Mouse (Mus musculus): Measurements from ENCODE around the gene Apobr.

Apobr gene

DNA sequence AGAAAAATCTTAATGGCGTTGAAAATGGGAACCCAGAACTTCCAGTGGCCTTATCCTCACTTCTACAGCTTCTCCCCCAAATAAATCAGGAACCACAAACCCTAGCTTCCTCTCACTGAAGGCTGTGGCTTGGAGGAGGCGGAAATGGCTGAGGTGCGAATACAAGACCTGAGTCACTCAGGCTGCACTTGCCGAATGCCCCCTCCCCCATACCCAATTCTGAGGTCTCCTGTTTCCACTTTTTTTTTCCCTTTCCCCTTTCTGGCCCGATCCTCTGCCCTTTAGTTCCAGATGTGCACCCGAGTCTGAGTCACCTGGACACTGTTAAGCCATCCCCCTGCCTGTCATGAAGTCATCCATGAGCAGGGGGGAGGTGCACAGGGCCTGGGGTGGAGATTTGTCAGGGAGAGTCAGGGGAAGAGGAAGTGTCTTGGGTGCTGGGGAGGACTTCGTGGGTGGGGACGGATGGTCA, at the start of gene Apobr:
TSS of gene Apobr (plus strand) at position 437 of the 472 bp plus-strand sequence.
- DNase-seq (ENCODE audit: low spot score in 2 of 2): no peak

DNA sequence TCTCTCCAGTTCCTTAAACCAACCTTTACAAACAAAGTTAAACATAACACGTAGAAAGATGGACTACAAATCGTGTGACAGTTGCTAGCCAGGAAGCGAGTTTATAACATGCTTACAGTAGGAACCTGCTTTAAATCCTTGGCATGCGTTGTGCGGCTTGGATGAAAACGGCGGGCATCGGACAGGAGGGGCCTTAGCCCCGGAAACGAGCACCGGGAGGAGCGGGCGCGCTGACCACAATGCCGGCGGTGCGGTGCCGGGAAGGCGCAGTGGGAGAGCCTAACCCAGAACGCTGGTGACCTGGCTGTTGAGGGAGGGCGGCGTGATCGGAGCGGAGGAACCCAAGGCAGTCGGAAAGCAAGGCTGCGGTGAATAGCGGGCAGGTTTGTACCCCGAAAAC, 49.0 kb upstream of the Apobr start:
- DNase-seq (ENCODE audit: low spot score in 2 of 2): no peak

DNA sequence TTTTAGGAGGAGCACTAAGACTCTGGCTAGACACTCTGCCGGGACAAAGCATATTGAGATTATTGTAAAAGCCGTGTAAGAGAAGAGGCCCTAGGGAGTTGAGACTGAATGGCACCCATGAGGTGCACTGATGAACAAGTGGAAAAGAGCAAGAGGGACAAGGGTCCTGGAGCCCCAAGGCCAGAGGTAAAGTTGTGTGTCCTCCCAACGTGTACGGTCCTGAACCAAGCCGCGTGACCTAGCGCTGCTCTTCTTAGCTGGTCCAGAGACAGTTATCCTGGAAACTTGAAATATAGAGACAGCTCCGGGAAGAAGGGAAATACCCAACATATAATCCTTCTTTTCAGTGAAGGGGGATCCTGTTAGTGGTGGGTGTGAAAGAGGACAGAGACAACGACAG, 48.3 kb upstream of the Apobr start:
- no peak for DNase-seq (ENCODE audit: low spot score in 2 of 2)

DNA sequence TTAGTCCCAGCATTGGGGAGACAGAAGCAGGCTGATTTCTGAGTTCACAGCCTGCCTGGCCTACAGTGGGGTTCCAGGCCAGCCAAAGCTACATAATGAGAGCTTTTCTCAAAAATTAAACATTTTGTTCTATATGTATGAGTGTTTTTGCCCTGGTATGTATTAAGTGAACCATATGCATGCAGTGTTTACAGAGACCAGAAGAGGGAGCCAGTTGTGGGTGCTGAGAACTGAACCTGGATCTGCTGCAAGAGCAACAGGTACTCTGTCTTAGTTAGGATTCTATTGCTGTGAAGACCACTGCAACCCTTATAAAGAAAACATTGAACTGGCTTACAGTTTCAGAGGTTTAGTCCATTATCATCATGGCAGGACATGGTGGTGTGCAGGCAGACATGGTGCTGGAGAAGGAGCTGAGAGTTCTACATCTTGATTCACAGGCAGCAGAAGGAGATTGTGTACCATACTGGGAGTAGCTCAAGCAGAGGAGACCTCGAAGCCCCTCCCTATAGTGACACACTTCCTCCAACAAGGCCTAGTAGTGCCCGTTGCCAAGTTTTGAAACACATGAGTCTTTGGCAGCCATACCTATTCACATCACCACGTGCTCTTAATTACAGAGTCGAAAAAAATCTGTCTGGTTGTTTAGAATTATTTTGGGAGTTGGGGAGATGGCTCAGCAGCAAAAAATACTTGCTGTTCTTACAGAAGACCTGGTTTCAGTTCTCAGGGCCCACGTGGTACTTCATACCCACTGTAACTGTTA, 46.7 kb upstream of the Apobr start:
- DNase-seq (ENCODE audit: low spot score in 2 of 2): no peak

DNA sequence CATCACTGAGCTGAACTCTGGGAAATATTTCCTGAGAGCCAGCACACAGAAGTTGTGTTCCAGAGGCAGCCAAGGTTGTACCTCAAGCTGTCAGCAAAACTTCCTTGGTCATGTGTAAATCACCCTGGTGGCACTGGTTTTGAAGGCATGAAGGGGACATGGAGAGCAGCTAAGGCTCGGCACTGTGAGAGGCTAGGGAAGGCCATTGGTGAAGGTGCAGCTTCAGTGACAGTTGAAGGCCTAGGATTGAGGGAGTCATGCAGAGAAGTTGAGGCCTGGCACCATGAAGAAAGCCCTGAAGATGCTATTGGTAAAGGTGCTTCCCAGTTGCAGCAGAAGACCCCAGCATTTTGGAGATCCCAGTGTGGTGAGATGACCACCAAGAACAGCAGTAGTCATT, 43.1 kb upstream of the Apobr start:
- DNase-seq (ENCODE audit: low spot score in 2 of 2): no peak

DNA sequence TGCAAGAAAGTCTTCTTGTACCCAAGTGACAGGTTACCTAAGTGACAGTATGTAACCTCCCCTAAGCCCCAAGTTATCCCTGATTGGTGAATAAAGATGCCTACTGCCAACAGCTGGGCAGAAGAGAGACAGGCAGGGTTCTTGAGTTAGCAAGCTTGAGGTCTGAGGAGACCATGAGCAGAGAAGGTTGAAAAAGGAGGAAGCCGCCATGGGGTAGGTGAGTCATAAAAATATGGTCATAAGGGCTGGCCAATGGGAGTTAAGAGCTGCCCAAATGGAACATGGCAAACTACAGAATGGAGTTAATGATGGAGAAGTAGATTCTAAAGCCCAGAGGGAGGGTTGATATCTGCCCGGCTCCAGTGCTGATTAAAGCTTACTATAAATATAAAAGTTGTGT, 39.1 kb upstream of the Apobr start:
- DNase-seq (ENCODE audit: low spot score in 2 of 2): no peak

DNA sequence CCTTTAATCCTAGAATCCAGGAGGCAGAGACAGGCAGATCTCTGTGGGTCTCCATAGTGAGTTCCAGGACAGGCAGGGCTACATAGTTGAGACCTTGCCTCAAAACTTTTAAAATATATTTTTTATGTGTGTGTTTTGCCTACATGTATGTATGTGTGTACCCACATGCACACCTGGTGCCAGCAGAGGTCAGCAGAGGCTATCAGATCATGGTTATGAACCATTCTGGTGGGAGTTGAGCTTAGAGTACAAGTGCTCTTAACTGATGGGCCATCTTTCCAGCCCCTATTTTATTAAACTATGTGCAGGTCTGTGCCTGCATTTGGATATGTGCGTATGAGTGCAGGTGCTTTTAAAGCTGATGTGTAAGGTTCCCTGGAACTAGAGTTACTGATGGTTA, 29.9 kb upstream of the Apobr start:
- DNase-seq (ENCODE audit: low spot score in 2 of 2): no peak

DNA sequence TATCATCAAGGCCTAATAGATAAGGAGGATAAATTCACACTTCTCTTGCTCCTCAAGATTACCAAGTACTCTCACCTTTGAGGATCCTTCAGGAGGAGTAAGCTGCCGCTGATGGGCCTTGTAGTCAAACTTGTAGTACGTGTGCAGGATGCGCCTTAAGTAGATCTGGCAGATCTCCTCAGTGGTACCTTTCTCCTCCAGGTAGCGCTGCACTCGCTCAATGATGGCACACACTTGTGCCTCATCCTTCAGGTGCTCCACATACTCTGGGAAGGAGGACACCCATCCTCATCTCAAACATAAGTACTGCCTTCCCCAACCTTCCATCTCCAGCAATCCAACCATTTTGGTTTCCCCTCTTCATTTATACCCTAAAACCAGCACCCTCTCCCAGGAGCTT, 28.1 kb upstream of the Apobr start:
- no peak for DNase-seq (ENCODE audit: low spot score in 2 of 2)

DNA sequence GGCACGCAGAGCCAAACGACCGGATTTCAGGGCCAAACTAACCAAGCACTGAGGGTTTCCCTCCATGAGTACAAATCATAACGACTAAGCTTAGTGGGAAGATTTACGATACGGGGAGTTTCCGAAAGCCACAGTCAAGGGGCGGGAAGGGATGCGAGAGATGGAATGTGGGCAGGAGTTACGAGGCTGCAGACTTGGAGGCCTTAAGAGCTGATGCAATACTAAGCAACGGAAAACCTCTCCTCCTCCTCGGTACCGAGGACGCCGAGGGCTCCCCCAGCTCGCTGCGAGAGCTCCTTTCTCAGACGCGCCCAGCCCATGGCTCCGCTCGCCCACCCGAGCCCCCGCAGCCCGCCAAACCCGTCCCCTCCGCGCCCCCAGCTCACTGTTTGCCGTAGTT, 19.0 kb upstream of the Apobr start:
- DNase-seq (ENCODE audit: low spot score in 2 of 2): no peak

DNA sequence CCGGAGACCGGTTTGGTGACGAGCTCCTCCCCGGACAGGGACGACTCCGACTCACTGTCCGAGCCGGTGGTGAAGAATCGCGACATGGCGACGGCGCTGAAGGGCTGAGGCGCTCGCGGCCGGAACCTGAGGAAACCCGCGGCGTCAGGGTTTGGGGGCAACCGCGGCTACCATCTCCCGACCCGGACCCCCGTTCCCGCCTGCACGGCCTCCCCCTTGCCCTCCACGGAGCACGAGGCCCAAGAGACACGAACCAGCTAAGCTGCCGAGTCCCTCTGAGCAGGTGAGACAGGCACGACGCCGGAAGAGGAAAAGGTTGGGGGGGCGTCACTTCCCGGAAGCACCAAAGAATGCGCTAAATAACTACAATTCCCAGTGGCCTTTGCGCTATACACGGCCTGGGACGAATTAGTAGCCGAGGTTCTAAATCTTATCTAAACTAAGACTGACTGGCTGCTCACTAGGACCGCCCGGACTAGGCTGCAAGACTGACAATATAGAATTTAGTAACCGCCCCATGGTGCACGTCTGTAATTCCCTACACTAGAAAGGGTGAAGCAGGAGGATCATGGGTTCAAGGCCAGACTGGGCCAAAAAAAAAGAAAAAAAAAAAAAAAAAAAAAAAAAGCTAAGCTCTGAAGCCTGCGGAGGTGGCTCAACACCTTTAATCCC, 18.5 kb upstream of the Apobr start, which contains the start of gene Eif3c:
TSS of gene Eif3c (minus strand) at position 318 of the 672 bp plus-strand sequence.
- DNase-seq (ENCODE audit: low spot score in 2 of 2): peak; percentile 67 to 78

DNA sequence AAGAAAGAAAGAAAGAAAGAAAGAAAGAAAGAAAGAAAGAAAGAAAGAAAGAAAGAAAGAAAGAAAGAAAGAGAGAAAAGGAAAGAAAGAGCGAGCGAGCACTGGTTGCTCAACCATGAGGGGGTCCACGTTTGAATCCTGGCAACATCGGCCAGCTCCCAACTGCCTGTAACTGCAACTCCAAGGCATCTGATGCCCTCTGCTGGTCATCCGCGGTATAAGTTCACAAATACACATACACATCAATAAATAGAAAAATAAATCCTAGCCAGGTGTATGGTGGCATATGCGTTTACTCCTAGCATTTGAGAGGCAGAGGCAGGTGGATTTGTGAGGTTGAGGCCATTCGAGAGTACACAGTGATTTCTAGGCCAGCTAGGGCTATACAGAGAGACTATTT, 7.8 kb upstream of the Apobr start:
- no peak for DNase-seq (ENCODE audit: low spot score in 2 of 2)

DNA sequence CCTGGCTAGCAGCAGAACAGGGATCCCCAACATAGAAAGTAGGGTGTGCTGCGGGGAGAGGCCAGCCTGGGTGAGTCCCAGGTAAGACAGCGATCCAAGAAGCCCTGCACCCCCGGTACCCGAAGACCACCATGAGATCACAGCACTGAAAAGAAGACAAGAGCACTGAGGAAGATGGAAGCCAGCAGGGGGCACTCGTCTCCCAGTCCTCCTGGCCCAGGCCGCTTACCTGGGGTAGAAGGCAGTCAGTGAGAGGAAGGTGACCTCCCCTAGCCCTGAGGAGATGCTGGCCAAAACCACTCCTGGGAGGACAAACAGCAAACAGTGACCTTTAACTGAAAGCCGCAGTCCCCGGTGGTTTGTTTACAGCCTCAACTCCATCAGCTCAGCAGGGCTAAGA, 5.6 kb upstream of the Apobr start:
- DNase-seq (ENCODE audit: low spot score in 2 of 2): no peak

DNA sequence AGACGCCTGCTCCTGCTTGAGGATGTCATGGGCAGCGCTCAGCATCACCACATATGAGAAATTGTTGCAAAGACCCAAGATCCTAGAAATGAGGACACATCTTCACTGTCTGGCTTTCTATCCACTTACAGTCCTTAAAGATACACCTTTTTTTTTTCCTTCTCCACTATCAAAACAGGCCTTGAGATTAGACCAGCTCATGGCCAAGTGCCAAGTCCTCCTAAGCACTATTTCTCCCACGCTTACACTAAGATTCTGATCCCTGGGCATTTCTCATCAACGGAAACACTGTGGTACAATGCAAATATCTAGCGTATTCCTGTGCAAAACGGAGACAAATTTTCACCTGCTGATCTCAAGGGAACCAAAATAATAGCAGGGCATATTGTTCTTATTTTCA, 3.1 kb upstream of the Apobr start:
- no peak for DNase-seq (ENCODE audit: low spot score in 2 of 2)

DNA sequence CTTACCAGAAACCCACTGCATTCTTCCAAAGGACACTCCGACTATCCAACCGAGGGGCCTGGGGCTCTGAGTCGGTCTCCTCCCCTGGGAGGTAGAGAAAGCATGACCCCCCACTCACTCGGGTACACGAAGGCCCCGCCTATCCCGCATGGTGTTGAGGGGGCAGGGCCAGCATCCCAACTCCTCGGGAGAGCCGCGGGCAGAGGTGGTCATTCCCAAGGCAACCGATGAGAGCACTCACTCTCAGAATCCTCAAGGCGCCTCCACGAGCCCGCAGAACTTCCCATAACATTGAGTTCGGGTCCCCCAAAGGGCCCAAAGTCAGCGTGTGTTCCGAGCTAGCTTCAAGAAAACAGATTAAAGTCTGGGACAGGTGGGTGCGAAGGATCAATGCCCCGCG, 2.0 kb upstream of the Apobr start:
- no peak for DNase-seq (ENCODE audit: low spot score in 2 of 2)

DNA sequence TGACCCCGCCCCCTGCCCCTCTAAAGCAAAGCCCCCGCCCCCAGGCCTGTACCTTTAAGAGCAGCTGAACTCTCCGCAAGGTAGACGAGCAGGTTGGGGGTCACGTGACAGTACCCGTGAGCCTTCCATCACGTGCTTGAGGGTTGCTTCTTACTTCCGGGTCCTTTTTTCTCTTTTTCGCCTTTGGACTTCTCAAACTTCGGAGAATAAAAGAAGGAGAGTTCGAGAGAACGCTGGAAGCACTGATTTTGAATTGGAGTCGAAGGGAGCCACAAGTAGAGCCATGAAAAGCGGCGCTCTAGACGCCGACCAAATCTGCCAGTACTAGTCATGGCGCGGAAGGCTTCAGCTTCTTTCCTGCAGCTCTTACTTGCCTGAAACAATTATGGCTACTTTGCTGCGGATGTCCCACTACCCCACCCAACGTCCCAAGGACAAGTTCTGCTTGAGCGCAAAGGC, 1.5 kb upstream of the Apobr start:
- DNase-seq (ENCODE audit: low spot score in 2 of 2): peak; percentile 68 to 73

DNA sequence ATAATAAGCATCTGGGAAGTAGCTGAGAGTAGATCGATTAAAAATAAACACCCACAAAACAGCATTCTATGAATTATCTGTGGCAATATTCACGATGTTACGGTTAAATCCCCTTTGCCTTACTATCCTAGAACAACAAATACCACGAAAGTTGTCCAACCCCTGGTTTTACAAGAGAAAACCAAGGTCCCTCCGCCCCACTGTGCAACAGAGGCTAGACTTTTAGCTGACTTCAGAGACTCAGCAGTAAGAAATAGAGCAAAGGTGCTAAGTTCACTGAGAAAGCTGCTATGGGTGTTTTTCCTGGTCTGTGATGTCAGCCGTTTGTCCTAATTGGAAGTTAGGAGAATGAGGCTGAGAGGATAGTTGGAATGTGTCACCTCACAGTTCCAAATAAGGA, 981 bp upstream of the Apobr start:
- no peak for DNase-seq (ENCODE audit: low spot score in 2 of 2)

DNA sequence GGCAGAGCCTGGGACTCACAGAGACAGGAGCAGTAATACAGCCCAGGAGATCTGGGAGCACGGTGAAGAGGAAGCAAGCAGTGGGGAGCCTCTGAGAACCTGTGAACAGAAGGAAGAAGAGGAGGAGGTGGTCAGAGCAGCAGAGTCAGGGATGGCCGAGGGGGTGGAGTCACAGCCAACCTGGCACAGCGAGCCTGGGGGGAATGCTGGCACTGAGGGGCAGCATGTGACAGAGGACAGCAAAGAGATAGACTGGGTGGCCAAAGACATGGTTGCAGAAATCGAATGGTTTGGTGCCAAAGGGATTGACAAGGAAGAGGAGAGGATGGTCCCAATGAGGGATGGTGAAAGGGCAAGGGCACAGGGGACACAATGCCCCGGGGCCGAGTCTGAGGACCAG, 975 bp downstream of the Apobr start, which contains the start of gene Cln3:
TSS of gene Cln3 (minus strand) at position 101 of the 400 bp plus-strand sequence.
- no peak for DNase-seq (ENCODE audit: low spot score in 2 of 2)

DNA sequence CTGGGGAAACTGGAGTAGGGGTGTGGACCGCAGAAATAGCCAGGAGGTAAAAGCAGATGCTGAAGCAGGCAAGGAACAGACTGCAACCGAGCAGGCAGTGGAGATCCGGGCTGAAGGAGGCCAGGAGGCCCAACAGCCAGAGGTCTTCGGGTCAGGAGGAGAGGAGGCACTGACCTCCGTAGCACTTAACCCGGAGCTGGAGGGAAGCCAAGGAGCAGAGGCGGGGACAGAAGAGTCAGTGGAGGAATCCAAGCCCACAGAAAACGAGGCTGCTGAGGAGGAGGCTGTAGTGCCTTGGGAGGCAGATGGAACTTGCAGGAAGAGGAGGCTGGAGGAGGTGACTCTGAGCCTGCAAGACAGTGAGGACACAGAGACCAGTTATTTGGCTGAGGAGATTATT, 2.1 kb downstream of the Apobr start:
- DNase-seq (ENCODE audit: low spot score in 2 of 2): no peak

DNA sequence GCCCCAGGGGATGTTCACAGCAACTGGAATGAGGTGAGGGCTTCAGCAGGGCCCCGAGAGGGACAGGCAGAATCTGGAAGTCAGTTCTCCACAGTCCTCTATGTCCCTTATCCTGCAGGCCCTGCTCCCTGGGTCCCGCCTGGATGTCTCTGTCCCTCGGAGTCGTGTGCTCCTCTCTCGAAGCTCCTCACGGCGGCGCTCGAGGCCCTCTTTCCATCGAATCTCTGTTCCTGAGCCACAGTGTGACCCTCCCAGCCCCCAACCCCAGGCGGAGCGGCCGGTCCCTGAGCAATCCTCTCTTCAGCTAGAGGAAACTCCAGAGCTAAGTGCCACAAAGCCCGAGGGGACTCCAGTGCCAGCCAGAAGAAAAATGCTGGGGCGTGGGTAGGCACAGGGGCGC, 3.0 kb downstream of the Apobr start:
- no peak for DNase-seq (ENCODE audit: low spot score in 2 of 2)

DNA sequence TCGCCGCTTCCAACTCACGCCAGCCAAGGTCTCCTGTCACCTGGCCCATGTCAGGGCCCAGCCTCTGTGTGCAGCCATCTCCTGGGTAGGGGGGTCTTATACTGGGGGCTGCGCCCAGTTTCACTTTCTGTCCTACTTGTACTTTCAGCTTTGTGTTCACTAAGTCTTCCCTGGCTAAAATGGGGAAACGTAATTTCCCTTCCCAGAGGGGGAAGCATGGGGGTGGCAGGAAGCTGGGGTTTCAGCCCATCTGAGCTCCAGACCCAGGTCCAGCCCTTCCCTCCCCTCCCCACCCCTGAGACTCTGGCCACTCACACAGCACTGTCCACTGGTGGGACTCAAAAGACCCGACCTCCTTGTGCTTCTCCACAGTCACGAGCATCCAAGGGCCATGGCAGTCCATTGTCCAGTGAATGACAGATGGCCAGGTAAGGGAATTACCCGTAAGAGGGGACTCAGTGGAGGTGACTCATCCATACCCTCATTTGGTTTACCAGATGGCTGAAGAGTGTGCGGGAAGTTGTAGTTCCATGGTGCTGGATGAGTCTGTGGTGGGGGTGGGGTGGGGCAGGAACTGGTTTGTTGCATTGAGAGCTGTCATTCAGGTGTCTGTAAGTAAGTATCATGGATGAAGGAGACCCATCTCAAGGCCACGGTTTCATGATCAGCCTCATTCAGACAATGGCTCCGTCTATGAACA, 10.3 kb downstream of the Apobr start, which contains the start of gene Il27:
TSS of gene Il27 (minus strand) at position 80 of the 700 bp plus-strand sequence.
- DNase-seq (ENCODE audit: low spot score in 2 of 2): no peak

DNA sequence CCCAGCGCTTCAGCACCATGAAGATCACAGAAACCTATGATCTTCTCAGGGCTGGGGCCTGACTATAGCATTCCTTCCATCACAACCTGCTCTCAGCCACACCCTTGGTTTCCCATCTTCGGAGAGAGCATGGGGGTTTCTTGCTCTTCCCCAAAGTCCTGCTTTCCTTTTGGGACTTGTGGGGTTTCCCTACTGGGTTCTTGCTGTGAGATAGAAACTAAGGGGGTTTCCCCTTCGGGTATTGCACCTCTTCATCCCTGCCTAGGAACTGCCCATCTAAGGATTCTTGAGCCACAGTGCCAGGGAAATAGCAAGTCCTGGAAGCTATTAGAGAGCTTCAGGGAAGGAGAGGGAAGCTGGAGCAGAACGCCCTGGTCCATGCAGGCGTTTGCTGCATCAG, 11.1 kb downstream of the Apobr start:
- DNase-seq (ENCODE audit: low spot score in 2 of 2): no peak

DNA sequence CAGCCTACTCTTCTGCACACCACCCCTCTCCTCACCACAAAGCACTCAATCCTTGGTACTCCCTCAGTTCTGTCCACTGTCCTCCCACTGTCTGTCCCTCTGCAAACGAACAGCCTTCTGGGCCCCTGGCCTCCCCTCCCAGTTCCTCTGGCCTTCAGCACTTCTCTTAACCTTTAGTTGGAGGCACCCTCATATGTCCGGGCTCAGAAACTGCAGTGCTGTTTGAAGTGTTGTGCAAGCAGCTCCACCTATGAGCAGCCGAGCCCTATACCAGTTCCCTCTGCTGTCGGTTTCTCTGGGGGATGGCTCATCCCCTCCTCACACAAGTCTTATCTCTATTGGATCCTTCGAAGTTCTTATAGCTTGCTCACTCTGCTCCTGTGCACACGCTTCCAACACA, 11.7 kb downstream of the Apobr start:
- DNase-seq (ENCODE audit: low spot score in 2 of 2): no peak
